Mouse (Mus musculus): Measurements from ENCODE around the gene Osbpl10. TPM values are rescaled to one million over a fixed set of nuclear protein-coding genes. Genes with fewer than 3 reads are reported as not detected.

The Osbpl10 gene
- total RNA-seq, 2 experiments from 2014 or later = 3.1 to 4.1 TPM

- DNase-seq (ENCODE audit: low spot score) = peak; percentile 15
Measured at GRCm38 (mm10) chr9:115067071-115067470, 88.7 kb downstream of the Osbpl10 start.

- no peak for DNase-seq (ENCODE audit: low spot score)
Measured at GRCm38 (mm10) chr9:115075191-115075590, 96.8 kb downstream of the Osbpl10 start.

- DNase-seq (ENCODE audit: low spot score) = peak; percentile 63
Measured at GRCm38 (mm10) chr9:115088295-115088993, 110.1 kb downstream of the Osbpl10 start.

GRCm38 (mm10) chr9:115089644-115090043, 111.3 kb downstream of the Osbpl10 start:
- no peak for DNase-seq (ENCODE audit: low spot score)

- no peak for DNase-seq (ENCODE audit: low spot score)
Measured at GRCm38 (mm10) chr9:115096481-115096880, 118.1 kb downstream of the Osbpl10 start.

GRCm38 (mm10) chr9:115097340-115097739, 119.0 kb downstream of the Osbpl10 start:
- DNase-seq (ENCODE audit: low spot score) = no peak

- DNase-seq (ENCODE audit: low spot score) = no peak
Measured at GRCm38 (mm10) chr9:115100181-115100915, 122.0 kb downstream of the Osbpl10 start.

GRCm38 (mm10) chr9:115107430-115107829, 129.1 kb downstream of the Osbpl10 start:
- DNase-seq (ENCODE audit: low spot score) = no peak

GRCm38 (mm10) chr9:115110655-115111054, 132.3 kb downstream of the Osbpl10 start:
- DNase-seq (ENCODE audit: low spot score) = no peak

GRCm38 (mm10) chr9:115117314-115117713, 138.9 kb downstream of the Osbpl10 start:
- DNase-seq (ENCODE audit: low spot score) = no peak

GRCm38 (mm10) chr9:115120276-115120675, 141.9 kb downstream of the Osbpl10 start:
- no peak for DNase-seq (ENCODE audit: low spot score)

GRCm38 (mm10) chr9:115120678-115121224, 142.4 kb downstream of the Osbpl10 start:
- DNase-seq (ENCODE audit: low spot score) = peak; percentile 63

- peak; percentile 8 for DNase-seq (ENCODE audit: low spot score)
Measured at GRCm38 (mm10) chr9:115127342-115127741, 149.0 kb downstream of the Osbpl10 start.

GRCm38 (mm10) chr9:115133926-115134325, 155.6 kb downstream of the Osbpl10 start:
- no peak for DNase-seq (ENCODE audit: low spot score)

GRCm38 (mm10) chr9:115134736-115135135, 156.4 kb downstream of the Osbpl10 start:
- DNase-seq (ENCODE audit: low spot score) = no peak

- no peak for DNase-seq (ENCODE audit: low spot score)
Measured at GRCm38 (mm10) chr9:115135352-115135751, 157.0 kb downstream of the Osbpl10 start.

- no peak for DNase-seq (ENCODE audit: low spot score)
Measured at GRCm38 (mm10) chr9:115137858-115138257, 159.5 kb downstream of the Osbpl10 start.

GRCm38 (mm10) chr9:115139597-115140332, 161.4 kb downstream of the Osbpl10 start:
- no peak for DNase-seq (ENCODE audit: low spot score)

- no peak for DNase-seq (ENCODE audit: low spot score)
Measured at GRCm38 (mm10) chr9:115147141-115147540, 168.8 kb downstream of the Osbpl10 start.

- DNase-seq (ENCODE audit: low spot score) = no peak
Measured at GRCm38 (mm10) chr9:115147586-115148355, 169.4 kb downstream of the Osbpl10 start.
